Mouse (Mus musculus) liver, postnatal 0 days (tissue): ENCODE measurements around the gene Nisch.

ENCODE experiments used
- CTCF ChIP-seq: sonication (generic); IDR thresholded peaks from 2 replicates; pipeline ENCODE4 v1.5.1; 2016; ENCODE audit warnings: antibody characterized with exemption, low read depth
- EP300 ChIP-seq: IDR thresholded peaks from 2 replicates; pipeline ENCODE4 v1.6.1; 2016; ENCODE audit warnings: antibody characterized with exemption, low read depth, mild to moderate bottlenecking

GRCm38 (mm10) chr14:31208084-31208483 is 8.7 kb downstream of the Nisch start, which contains the start of gene Tnnc1:
- TF ChIP-seq CTCF (no peak), EP300 (no peak)
